Mouse (Mus musculus): ENCODE measurements around the gene Sult2b1.
A peak's percentile ranks its signal among the peaks of the same experiment; 100 is the strongest.

The Sult2b1 gene

GRCm38 (mm10) chr7:45711316-45712021, 73.0 kb downstream of the Sult2b1 start:
- no peak for DNase-seq (ENCODE audit: low spot score in 2 of 2)

- no peak for DNase-seq (ENCODE audit: low spot score in 2 of 2)
Measured at GRCm38 (mm10) chr7:45710477-45711191, 73.8 kb downstream of the Sult2b1 start.

DNA sequence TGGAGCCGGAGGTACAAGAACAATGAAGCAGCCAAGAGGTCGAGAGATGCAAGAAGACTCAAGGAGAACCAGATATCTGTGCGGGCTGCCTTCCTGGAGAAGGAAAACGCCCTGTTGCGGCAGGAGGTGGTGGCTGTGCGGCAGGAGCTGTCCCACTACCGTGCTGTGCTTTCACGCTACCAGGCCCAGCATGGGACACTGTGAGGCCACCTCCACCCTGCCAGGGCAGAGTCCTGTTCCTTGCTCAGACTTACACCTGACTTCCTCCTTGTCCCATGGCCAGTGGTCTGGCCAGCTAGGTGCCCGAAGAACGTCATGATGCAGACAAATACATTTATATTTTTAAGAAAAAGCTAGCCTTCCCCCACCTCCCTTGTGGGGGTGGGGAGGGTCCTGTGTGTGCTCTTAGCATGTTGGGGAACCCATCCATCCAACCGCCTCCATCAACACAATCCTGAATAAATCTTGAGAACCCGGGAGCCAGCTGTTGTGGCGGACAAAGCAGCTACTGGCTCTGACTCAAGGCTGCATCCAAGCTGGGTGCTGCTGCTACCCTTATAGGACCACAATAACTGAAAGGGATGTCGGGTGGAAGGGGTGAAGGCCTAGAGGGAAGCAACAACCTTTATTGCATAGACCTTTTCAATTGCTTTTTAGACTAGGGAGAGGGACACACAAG, 74.7 kb downstream of the Sult2b1 start:
- DNase-seq (ENCODE audit: low spot score in 2 of 2), result no peak

DNA sequence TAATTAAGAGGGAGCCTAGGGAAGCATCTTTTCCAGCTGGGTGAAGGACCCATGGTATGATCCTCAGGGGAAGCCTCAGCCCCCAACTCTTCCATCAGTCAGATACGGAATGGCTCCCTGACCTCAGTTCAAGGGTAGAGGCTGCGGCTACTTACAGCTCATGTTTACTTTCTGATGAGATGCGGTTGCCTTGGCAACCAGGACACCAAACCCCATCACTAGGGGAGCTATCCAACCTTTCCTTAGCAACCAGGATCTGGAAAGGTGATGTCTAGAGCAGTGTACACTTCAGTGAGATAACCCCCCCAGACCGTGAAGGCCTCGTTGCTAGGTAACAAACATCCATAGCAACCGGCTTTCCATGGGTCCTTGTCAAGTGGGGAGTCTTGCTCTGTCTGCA, 75.4 kb downstream of the Sult2b1 start:
- DNase-seq (ENCODE audit: low spot score in 2 of 2), result no peak

DNA sequence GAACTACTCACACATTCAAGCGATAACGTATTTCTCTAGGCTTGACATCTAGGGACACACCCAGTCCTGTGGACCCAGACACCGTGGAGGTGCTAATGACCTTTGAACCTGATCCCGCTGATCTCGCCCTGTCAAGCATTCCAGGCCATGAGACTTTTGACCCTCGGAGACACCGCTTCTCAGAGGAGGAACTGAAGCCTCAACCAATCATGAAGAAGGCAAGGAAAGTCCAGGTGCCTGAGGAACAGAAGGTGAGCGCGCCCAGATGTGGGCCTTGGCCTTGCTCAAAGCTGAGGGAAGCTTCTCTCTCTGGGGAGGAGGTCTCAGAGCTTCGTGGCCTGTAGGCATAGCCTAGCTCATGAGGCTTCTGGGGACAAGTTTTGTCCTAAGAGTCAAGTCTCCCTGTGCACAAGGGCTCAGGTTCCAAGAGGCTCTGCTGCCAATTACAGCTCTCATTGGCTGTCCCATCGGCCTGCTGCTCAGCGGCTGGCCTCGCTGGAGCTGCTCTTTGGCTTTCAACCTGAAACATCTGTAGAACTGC, 76.2 kb downstream of the Sult2b1 start:
- no peak for DNase-seq (ENCODE audit: low spot score in 2 of 2)

GRCm38 (mm10) chr7:45707375-45707967, 77.0 kb downstream of the Sult2b1 start:
- peak; percentile 78 to 86 for DNase-seq (ENCODE audit: low spot score in 2 of 2)

DNA sequence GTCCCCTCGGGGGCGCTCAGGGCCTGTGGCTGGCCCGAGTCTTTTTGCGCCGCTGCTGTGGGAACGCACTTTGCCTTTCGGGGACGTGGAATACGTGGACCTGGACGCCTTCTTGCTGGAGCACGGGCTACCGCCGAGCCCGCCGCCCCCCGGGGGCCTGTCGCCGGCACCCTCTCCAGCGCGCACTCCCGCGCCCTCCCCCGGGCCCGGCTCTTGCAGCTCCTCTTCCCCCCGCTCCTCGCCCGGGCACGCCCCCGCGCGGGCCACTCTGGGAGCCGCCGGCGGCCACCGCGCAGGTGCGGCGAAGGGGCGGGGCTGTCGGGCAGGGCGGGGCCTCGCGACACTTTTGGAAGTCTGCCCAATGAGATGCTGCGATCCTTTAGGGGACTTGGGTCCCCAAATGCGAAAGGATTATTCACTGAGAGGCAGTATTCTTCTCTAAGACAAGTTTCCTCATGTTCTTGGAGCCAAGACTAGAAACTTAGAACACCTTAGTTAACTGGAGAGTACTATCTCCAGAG, 77.7 kb downstream of the Sult2b1 start:
- peak; percentile 65 to 81 for DNase-seq (ENCODE audit: low spot score in 2 of 2)

- peak in 1 of 2 experiments; percentile 50 for DNase-seq (ENCODE audit: low spot score in 2 of 2)
Measured at GRCm38 (mm10) chr7:45705873-45706281, 78.6 kb downstream of the Sult2b1 start.

- no peak for DNase-seq (ENCODE audit: low spot score in 2 of 2)
Measured at GRCm38 (mm10) chr7:45705443-45705864, 79.0 kb downstream of the Sult2b1 start.

- DNase-seq (ENCODE audit: low spot score in 2 of 2), result peak; percentile 88 to 97
Measured at GRCm38 (mm10) chr7:45704730-45705442, 79.6 kb downstream of the Sult2b1 start, which contains the start of gene Dbp. TSS of gene Dbp (plus strand) at chr7:45705088.

GRCm38 (mm10) chr7:45704046-45704559, 80.4 kb downstream of the Sult2b1 start:
- DNase-seq (ENCODE audit: low spot score in 2 of 2), result peak in 1 of 2 experiments; percentile 68

DNA sequence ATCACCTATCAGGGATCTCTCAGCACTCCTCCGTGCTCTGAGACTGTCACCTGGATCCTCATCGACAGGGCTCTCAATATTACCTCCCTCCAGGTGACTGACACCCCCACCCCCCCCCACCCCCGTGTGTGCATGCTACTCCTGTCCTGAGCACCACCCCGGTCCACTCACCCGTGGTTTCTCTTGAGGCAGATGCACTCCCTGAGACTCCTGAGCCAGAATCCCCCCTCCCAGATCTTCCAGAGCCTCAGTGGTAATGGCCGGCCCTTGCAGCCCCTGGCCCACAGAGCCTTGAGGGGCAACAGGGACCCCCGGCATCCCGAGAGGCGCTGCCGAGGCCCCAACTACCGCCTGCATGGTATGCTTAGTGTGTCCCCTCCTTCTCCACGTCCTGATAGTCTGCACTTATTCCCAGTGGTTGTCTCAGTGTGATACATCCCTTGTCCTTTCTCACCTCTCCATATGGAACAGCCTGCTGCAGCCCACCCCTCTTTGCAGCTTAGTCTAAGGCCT, 80.9 kb downstream of the Sult2b1 start:
- no peak for DNase-seq (ENCODE audit: low spot score in 2 of 2)

DNA sequence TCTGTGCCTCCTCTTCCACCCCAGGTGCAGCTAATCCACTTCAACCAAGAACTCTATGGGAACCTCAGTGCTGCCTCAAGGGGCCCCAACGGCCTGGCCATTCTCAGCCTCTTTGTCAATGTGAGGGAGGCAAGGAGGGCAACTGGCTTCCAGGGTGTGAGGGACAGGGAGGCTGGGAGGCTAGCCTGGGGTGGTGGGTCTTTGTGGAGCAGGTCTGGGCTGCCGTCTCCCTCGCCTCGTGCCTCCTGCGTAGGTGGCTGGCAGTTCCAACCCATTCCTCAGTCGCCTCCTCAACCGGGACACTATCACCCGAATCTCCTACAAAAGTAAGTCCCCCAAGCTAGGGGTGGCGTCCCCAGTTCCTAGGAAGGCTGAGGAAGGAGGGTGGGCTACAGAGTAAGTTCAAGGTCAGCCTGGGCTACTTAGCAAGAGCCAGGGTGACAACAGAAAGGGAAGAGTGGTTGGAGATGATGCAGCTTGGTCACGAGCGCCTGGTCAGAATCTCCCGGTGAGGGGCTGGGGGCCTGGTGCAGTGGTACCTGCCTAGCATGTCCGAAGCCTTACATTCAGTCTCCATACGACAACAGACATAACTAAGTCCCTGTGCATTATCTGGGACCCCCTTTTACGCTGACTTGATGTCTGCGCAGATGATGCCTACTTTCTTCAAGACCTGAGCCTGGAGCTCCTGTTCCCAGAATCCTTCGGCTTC, 81.5 kb downstream of the Sult2b1 start:
- no peak for DNase-seq (ENCODE audit: low spot score in 2 of 2)

DNA sequence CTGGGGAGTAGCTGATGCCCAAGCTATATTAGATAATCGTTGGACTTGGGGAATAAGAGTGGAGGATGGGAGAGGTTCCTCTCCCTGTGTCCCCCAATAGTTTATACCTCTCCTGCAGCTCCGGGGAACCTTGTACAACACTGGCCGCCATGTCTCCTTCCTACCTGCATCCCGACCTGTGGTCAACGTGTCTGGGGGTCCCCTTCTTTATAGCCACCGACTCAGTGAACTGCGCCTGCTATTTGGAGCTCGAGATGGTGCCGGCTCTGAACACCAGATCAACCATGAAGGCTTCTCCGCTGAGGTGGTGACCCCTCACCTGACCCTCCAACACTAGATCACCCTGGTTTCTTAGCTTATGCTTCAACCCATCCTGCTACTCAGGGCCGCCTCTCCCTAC, 82.2 kb downstream of the Sult2b1 start:
- no peak for DNase-seq (ENCODE audit: low spot score in 2 of 2)

DNA sequence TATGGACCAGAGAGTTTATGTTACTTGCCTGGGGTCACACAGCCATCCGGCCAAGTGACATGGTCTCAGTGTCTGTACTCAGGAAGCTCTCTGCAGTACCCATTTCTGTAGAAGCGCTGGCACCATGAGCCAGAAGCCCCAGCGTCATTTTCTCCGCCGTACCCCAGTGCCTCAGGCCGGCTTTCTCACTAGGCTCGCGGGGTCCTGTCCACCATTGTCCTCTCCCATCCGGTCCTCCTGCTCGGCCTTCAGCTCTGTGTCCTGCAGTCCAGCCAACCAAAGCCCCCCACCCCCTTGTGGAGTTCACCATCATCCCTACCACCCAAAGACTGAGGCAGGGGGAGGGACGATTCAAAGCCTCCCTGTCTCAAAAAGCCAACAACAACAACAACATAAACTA, 82.9 kb downstream of the Sult2b1 start:
- DNase-seq (ENCODE audit: low spot score in 2 of 2), result no peak

DNA sequence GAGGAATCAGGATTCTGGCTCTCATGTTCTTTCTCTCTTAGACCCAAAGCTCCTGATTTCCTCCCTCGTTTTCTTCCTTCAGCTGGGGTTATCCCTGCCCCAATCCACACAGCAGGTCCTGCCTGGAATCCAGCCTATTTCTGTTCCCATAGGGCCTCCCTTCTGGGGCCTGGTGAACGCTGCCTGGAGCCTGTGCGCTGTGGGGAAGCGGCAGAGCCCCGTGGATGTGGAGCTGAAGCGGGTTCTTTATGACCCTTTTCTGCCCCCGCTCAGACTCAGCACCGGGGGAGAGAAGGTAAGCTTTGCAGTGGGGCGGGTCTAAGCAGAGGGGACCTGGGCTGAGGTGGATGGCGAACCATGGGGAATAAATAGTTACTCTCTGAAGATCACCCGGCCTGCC, 83.4 kb downstream of the Sult2b1 start:
- no peak for DNase-seq (ENCODE audit: low spot score in 2 of 2)

DNA sequence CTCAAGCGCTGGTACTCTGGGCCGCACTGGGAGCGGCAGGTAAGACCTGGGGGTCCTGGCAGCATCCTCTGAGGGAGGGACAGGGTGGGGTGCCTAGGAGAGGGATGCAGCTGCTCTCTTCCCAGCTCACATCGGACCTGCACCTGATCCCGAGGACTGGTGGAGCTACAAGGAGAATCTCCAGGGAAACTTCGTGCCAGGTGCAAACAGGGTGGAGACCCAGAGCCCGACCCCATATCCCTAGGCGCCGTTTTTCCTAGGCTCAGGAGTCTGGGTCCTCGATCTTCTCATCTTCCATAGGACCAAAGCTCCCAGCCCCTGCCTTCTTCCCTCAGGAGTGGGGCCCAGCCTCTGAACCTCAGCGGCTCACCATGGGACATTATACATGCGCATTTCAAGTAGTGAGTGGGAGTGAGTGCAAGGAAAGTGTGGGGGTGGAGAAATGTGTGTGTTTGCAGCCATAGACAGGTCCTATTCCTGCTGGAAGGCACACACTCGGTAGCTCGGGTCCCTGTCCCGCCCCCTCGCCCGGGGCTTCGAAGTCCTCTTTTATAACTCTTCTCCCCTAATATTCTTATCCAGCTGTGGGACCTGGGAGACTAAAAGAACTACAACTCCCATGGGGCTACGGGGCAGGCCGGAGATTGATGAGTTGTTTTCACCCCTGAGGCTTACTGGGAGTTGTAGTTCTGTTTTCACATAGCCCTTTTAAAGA, 84.0 kb downstream of the Sult2b1 start:
- peak in 1 of 2 experiments; percentile 59 for DNase-seq (ENCODE audit: low spot score in 2 of 2)

DNA sequence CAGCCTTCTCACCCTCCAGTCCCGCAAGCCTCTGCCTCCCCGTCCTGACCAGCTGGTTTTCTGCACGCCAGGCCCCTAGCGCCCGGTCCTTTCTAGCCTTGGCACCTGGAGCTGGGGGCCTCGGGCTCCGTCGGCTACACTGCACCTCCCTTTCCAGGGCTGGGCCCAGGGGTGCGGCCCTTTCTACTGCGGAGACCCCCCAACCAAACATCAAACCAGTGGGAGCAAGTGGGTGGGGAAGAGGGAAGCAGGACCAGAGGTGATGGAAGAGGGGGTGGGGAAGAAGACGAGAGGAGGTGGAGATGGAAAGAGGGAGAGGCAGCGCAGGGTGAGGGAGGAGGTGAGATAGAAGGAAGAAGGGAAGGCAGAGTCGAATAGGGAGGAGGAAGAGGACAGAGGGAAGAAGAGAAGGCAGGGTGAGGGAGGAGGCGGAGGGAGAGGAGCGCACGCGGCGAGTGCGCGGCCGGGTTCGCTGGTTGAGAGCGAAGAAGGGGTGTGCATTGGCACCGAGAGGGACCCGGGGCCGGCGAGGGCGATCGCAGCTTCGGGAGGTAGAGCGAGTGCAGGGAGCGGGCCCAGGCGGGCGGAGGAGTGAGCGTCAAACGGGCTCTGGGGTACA, 84.8 kb downstream of the Sult2b1 start, which contains the start of gene Car11:
Car11 (plus strand) TSS at position 321 of the 619 bp plus-strand sequence.
- DNase-seq (ENCODE audit: low spot score in 2 of 2), result no peak

DNA sequence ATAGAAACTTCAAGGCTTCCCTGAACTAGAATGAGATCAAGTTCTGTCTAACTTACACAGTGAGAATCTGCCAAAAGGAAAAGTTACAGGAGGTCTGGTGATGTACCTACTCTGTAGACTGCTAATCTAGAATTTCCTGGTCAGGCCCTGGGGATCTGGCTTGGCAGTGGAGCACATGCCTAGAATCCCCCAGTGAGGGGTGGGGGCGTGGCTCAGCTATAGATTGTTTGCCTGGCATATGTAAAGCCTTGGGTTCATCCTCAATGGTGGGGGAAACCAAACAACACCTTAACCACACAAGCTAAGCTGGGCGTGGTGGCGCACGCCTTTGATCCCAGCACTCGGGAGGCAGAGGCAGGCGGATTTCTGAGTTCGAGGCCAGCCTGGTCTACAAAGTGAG, 86.6 kb downstream of the Sult2b1 start:
- no peak for DNase-seq (ENCODE audit: low spot score in 2 of 2)

Data from cerebellum, postnatal 4 days (tissue).